Mouse (Mus musculus) spleen, adult 2 months (tissue): ENCODE data around the gene Trim11.

Experiments used
- CTCF ChIP-seq: fragments of 200-500 bp; IDR thresholded peaks from 2 replicates; pipeline ENCODE4 v1.5.1; 2011; ENCODE audit warnings: mild to moderate bottlenecking, inconsistent platforms; ENCODE audit not compliant: insufficient read depth, insufficient read length, insufficient replicate concordance; ENCODE audit errors: extremely low read depth
- POLR2A ChIP-seq: fragments of 200-500 bp; IDR thresholded peaks from 2 replicates; pipeline ENCODE4 v1.6.1; 2011; ENCODE audit warnings: low read depth, low read length, inconsistent platforms

DNA sequence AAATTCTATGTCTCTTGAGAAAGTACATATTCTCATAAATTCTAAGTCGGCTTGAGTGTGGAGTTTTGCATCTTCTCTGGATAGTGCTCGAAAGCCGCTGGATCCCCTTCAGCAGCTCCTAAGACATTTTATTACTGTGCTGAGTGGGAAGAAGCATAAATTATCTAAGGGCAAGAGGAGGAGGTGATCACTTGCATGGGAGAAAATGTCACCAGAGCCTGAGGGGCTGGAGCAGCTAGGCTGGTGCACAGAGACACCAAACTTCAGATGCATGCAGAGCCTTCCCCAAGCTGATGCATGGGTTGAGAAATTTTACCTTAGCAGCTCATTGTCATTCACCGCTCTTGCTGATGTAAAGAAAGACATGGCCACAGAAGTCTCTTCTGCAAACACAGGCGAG lies 33.8 kb upstream of the Trim11 start:
- no peak for TF ChIP-seq POLR2A
- no peak for TF ChIP-seq CTCF
